Mouse (Mus musculus) stomach, postnatal 0 days (tissue): ENCODE results near the gene Ulk3. TPM values are rescaled to one million over a fixed set of nuclear protein-coding genes. Genes with fewer than 3 reads are reported as not detected.

Experiments used
- ATAC-seq: fragments of 200-750 bp; cut with Nextera tagmentation; 2 replicates; pipeline ENCODE4 v1.8.0; 2017; ENCODE audit not compliant: low FRiP score, low TSS enrichment
- DNase-seq: peaks from one replicate; pipeline ENCODE4 v3.0.0-alpha.2; 2016; ENCODE audit warnings: low spot score
- H3K27ac ChIP-seq: fragments of 300-500 bp; sonication (generic); replicated peaks from 2 replicates; pipeline ENCODE4 v1.5.1; 2014; ENCODE audit warnings: mild to moderate bottlenecking, control low read depth
- H3K27me3 ChIP-seq: fragments of 300-500 bp; sonication (generic); 2 replicates; pipeline ENCODE4 v1.6.1; 2014; ENCODE audit warnings: low read length; ENCODE audit not compliant: control insufficient read depth, insufficient read depth
- H3K36me3 ChIP-seq: fragments of 300-500 bp; sonication (generic); 2 replicates; pipeline ENCODE4 v1.6.1; 2014; ENCODE audit warnings: low read length, mixed read lengths; ENCODE audit not compliant: control insufficient read depth, insufficient read depth
- H3K4me1 ChIP-seq: fragments of 300-500 bp; sonication (generic); replicated peaks from 2 replicates; pipeline ENCODE4 v1.6.1; 2014; ENCODE audit warnings: antibody characterized with exemption; ENCODE audit not compliant: control insufficient read depth, insufficient read depth
- H3K4me2 ChIP-seq: fragments of 300-500 bp; sonication (generic); replicated peaks from 2 replicates; pipeline ENCODE4 v1.6.1; 2014; ENCODE audit warnings: low read depth, mild to moderate bottlenecking, control low read depth, moderate library complexity
- H3K4me3 ChIP-seq: fragments of 300-500 bp; sonication (generic); 2 replicates; pipeline ENCODE4 v1.5.1; 2014; ENCODE audit warnings: low read depth, low read length, control low read depth
- H3K9ac ChIP-seq: fragments of 300-500 bp; sonication (generic); 2 replicates; pipeline ENCODE4 v1.6.1; 2014; ENCODE audit warnings: mild to moderate bottlenecking, low read length, control low read depth, mixed read lengths
- H3K9me3 ChIP-seq: fragments of 300-500 bp; sonication (generic); 2 replicates; pipeline ENCODE4 v1.6.1; 2016; ENCODE audit warnings: low read length; ENCODE audit not compliant: control insufficient read depth
- CTCF ChIP-seq: IDR thresholded peaks from 2 replicates; pipeline ENCODE4 v1.5.1; 2016; ENCODE audit warnings: antibody characterized with exemption, low read depth, mild to moderate bottlenecking, moderate library complexity
- EP300 ChIP-seq: optimal IDR thresholded peaks from 2 replicates; pipeline ENCODE3; 2016; ENCODE audit warnings: antibody characterized with exemption
- WGBS: fragments of 180-500 bp; shearing (Covaris S2); extraction: QIAGEN DNeasy Blood & Tissue Kit; methylation state at CpG from one replicate; pipeline ENCODE4 v1.1.7; 2014; 5-methylcytosine and 5-hydroxymethylcytosine counted together
- polyA plus RNA-seq: library from polyadenylated mRNA; unstranded; fragments of >200 nt; fragmentation: Nextera tagmentation; extraction: Ambion mirVana; gene quantifications from 2 replicates; pipeline ENCODE4 v1.2.1, GENCODE M21; 2015

Ulk3 gene
- polyA plus RNA-seq, 1 experiment from 2014 or later: 8.4 TPM

DNA sequence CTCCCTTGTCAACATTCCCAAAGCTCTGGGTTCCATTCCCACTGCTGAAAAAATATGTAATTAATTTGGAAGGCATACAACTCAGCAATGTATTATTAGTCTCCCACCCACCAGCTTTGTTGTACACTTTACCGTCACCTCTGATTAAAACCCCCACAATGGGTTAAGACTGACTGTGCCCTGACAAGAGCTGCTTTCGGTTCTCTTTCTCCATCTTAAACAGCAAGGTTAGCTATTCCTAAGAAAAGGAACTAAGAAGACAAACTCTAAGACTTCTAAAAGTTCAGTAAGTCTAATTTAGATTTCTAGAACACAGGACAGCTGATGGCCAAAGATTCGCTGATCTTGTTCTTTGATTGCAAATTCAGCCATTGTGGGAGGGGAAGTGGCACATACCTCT is 32.0 kb upstream of the Ulk3 start:
- no peaks in the 10 kb centered on the region for H3K36me3 ChIP-seq
- H3K27me3 ChIP-seq: no peaks in the 10 kb centered on the region
- no peak overlapping the region for H3K27ac ChIP-seq
- DNase-seq (no peak), ATAC-seq (no peak)
- TF ChIP-seq EP300: no peak
- TF ChIP-seq CTCF: no peak
- no peak overlapping the region for H3K9ac ChIP-seq
- no peaks in the 10 kb centered on the region for H3K9me3 ChIP-seq
- no peak overlapping the region for H3K4me2 ChIP-seq
- 74% methylated on average over 3 of the region's 3 CpGs for WGBS
- no peak overlapping the region for H3K4me3 ChIP-seq
- peaks cover 11% of the 10 kb centered on the region for H3K4me1 ChIP-seq

DNA sequence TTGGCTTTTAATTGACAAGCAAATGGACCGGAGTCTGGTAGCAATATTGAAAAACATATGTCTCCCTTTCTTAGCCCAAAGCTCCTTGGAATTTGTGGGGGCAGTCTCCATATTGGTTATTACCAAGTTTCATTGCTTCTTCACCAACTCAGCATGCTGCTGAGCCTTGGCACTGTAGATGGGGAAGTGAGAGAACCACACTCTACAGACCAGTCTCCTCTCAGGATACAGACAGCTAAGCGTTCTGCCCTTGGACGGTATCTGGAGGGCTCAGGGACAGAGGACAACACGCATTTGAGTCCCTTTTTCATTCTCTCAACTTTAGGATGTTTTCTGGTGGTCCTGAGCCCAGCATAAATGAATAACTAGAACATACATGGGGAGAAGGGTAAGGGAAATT is 30.6 kb upstream of the Ulk3 start:
- TF ChIP-seq CTCF: no peak
- no peak for TF ChIP-seq EP300
- WGBS: 77% methylated on average over 4 of the region's 4 CpGs
- Histone ChIP-seq H3K27ac (no peak overlapping the region), H3K36me3 (no peaks in the 10 kb centered on the region), H3K4me3 (no peak overlapping the region), H3K9ac (no peak overlapping the region), H3K4me2 (no peak overlapping the region), H3K9me3 (no peaks in the 10 kb centered on the region), H3K4me1 (peaks cover 16% of the 10 kb centered on the region), H3K27me3 (no peaks in the 10 kb centered on the region)
- ATAC-seq: no peak
- DNase-seq: no peak

DNA sequence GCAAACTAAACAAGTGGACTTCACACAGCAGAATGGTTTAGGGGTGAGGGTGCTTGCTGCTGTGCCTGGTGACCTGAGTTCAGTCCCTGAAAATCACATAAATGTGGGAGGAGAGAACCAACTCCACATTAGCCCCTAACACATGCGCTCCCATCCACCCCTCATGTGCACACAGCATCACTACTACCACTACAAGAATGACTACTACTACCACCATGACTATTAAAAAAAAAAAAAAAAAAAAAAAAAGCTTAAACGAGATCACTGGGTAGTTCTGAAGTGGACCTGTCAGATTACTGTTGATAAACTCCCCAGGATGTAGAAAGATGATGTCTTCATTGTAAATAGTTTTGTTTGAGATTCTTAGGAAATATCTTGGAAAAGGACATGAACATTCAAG is 29.7 kb upstream of the Ulk3 start:
- no peaks in the 10 kb centered on the region for H3K27me3 ChIP-seq
- WGBS: 68% methylated on average over 2 of the region's 2 CpGs

DNA sequence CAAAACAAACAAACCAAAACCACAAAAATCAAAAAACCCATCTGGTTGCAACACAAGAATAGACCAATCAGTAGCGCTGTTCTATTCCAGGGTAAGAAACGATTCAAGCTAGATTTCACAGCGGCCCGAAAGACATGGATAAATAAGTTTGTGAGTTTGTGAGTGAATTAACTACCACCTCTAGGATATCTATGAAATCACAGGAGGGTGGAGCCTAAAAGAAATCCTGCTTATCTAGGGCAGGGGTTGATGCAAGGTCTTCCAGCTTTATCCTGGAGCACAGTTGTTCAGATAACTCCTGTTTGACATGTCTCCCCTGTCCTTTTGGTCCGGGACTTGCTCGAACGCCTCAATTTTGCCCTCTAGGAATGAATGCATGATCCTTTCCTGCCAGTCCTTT is 29.0 kb upstream of the Ulk3 start:
- Histone ChIP-seq H3K9me3 (no peaks in the 10 kb centered on the region), H3K27ac (peak overlapping the region; percentile 35; the same call in 1 of the 2 replicates), H3K4me3 (peak overlapping the region; percentile 63), H3K4me1 (peaks cover 17% of the 10 kb centered on the region), H3K27me3 (no peaks in the 10 kb centered on the region), H3K36me3 (no peaks in the 10 kb centered on the region), H3K9ac (peak overlapping the region; percentile 23; the same call in 1 of the 2 replicates), H3K4me2 (peak overlapping the region; percentile 69)
- no peak for ATAC-seq
- no peak for TF ChIP-seq CTCF
- TF ChIP-seq EP300: no peak
- DNase-seq: no peak
- 29% methylated on average over 7 of the region's 7 CpGs for WGBS

More for the DNA sequence above, 29.7 kb upstream of the Ulk3 start:
- Histone ChIP-seq H3K4me3 (no peak overlapping the region), H3K27ac (no peak overlapping the region), H3K4me2 (no peak overlapping the region), H3K9me3 (no peaks in the 10 kb centered on the region), H3K36me3 (no peaks in the 10 kb centered on the region), H3K4me1 (peaks cover 17% of the 10 kb centered on the region), H3K9ac (no peak overlapping the region)
- DNase-seq (no peak), ATAC-seq (no peak)
- no peak for TF ChIP-seq EP300
- TF ChIP-seq CTCF: no peak

DNA sequence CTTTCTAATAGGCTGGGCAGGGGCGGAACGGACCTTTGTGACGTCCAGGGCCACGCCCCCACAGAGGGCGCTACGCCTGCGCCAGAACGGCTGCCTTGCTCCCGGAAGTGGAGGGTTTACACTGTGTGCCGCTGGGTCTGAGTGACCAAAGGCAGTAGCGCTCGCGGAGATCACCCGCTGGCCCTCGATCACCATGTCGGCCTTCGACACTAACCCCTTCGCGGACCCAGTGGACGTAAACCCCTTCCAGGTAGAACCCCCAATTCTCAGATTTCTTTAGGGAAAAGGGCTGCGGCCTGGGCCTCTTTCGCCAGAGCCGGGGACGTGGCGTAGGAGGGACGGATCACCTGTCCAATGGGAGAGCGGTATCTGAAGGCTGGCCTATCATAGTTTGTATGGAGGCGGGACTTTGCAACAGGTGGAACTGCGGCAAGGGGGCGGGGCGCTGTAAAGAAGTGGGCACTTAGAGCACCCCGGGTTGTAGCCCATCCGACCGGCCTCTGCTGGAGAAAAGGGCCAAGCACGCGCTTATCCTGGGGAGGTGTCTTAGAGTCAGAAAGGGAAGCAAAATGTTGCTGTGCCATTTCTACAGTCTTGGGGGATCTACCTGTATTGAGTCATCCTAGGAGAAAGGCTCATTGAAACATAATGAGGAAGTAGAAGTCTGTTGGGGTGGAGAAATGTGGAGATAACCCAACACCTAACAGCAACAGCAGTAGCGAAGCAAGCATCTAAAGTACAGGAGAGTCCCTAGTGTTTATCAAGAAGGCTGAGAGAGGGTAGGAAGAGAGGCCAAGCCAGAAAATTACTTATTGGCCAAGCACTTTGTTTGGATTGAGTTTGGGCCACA is 28.2 kb upstream of the Ulk3 start, which contains the start of gene Scamp2:
Scamp2 (plus strand) TSS at position 83 of the 850 bp plus-strand sequence.
- ATAC-seq: peak; percentile 96

DNA sequence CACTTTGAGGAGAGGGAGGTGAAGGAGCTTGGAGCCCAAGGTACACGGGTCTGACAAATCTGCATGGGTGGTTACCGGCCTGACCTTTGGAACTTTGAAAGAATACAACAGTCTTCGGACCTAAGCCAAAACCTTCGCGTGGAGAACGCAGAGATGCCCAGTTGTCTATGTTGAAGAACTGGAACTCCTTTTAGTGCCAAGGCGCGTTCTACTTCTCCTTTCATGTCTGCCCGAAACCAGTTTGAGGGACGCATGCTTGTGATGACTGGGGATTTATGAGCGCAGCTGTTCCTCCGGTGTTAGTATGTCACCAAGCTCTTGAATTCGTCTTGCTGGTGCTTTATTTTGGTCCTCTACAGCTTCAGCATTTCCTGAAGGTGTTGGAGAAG is 27.5 kb upstream of the Ulk3 start:
- Histone ChIP-seq H3K9me3 (no peaks in the 10 kb centered on the region), H3K4me2 (peak overlapping the region; percentile 69), H3K36me3 (no peaks in the 10 kb centered on the region), H3K9ac (peak overlapping the region; percentile 77), H3K27ac (peak overlapping the region; percentile 91), H3K4me3 (peak overlapping the region; percentile 63), H3K4me1 (peaks cover 17% of the 10 kb centered on the region), H3K27me3 (no peaks in the 10 kb centered on the region)
- no peak for ATAC-seq
- 59% methylated on average over 13 of the region's 13 CpGs for WGBS
- DNase-seq: no peak
- TF ChIP-seq EP300 (no peak), CTCF (no peak)

More for the DNA sequence above, 28.2 kb upstream of the Ulk3 start, which contains the start of gene Scamp2:
- Histone ChIP-seq H3K4me2 (peak within 1 kb of the TSS; percentile 69), H3K9me3 (no peaks in the 10 kb centered on the region), H3K27me3 (no peaks in the 10 kb centered on the region), H3K9ac (peak within 1 kb of the TSS; percentile 77), H3K36me3 (no peaks in the 10 kb centered on the region), H3K4me1 (peaks cover 17% of the 10 kb centered on the region), H3K27ac (peak within 1 kb of the TSS; percentile 91), H3K4me3 (peak within 1 kb of the TSS; percentile 63)
- peak; percentile 95 for DNase-seq
- under 1% methylated on average over 37 of the region's 37 CpGs for WGBS
- peak; percentile 43 for TF ChIP-seq EP300
- peak; percentile 53 for TF ChIP-seq CTCF
